Mouse (Mus musculus) layer of hippocampus, postnatal 14 days (tissue): ENCODE data around the gene Olfr213. TPM values are rescaled to one million over a fixed set of nuclear protein-coding genes. Genes with fewer than 3 reads are reported as not detected.
"Not testable (repeated sequence)": the region's sequence is repeated elsewhere in the genome, so short reads cannot be mapped to it uniquely, and the experiment has no call there.

Experiments used
- DNase-seq, 2 experiments: peaks; one replicate each; pipeline ENCODE4 v3.0.0; 2021 to 2022; ENCODE audit warnings: low spot score in 2 of 2, mixed read lengths in 1 of 2
- long read RNA-seq, 2 experiments: library from polyadenylated mRNA; stranded (forward); transcript quantifications; one replicate each; pipeline ENCODE4 v2.0.0; 2021
- total RNA-seq, 2 experiments: library from RNA; stranded (reverse); gene quantifications; 2 replicates each; pipeline ENCODE4 v1.2.3; 2021

The Olfr213 gene
- total RNA-seq: not detected
- long read RNA-seq, experiment 1: 0 reads
- long read RNA-seq, experiment 2: 0 reads

DNA sequence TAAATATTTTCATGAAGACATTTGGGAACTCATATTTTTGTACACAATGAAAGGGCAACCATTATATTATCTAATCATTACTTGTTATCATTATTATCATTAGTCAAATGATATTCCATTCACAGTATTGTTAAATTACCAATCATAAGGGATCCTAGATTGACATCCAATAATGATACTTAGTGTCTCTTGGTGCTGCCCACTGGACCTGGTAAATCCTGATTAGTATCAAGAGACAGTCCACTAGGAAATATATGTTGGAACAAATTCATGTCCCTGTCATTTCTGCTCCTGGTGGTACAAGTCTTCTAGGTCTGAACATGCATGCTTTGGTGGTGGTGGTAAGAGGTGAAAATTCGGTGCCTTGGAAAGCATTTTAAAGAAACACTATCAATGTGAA, at the start of gene Olfr213:
TSS of gene Olfr213 (plus strand) at position 301 of the 400 bp plus-strand sequence.
- no peak for DNase-seq

DNA sequence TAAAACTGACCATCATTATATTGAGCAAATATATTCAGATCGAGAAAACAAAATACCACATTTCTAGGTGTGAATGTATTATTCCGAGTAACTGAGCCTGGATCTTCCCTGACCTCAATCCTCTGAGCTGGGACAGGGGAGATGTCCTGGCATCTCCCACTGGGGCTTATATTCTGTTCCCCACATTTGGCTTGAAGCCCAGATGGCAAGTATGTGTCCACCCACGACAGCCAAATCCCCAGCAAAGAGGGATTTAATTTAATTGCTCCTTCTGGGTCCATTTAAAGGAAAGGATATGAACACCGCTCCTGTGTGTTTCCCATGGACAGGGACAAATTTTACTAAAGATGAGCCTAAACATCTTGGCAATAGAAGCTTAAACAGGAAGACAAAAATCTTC, 49.5 kb upstream of the Olfr213 start, which contains the start of gene Olfr211:
TSS of gene Olfr211 (plus strand) at position 301 of the 400 bp plus-strand sequence.
- no peak for DNase-seq

DNA sequence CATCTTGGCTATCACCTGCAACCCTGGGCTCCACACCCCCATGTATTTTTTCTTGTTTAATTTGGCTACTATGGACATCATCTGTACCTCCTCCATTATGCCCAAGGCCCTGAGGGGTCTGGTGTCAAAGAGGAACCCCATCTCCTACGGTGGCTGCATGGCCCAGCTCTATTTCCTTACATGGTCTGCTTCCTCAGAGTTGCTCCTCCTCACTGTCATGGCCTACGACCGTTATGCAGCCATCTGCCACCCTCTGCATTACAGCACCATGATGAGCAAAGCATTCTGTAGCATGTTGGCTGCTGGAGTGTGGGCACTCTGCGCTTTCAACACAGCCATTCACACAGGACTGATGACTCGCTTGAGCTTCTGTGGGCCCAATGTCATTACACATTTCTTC, 44.5 kb upstream of the Olfr213 start:
- DNase-seq: no peak

DNA sequence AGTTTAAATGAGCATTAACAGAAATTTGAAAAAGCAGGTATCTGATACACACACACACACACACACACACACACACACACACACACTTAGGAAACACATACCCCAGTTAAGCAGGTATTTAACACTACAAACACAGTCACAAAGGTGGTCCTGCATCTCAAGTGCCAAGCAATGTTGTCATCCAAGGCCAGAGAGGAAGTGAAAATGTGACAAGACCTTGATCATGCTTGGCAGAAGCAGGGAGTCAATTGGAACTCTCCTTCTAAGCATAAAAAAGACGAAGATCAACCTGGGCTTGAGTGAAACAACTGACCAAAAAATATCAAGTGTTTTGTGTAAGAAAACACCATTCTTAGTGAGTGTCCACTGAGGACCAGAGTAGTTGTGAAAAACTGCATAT, 42.3 kb upstream of the Olfr213 start:
- no peak for DNase-seq

DNA sequence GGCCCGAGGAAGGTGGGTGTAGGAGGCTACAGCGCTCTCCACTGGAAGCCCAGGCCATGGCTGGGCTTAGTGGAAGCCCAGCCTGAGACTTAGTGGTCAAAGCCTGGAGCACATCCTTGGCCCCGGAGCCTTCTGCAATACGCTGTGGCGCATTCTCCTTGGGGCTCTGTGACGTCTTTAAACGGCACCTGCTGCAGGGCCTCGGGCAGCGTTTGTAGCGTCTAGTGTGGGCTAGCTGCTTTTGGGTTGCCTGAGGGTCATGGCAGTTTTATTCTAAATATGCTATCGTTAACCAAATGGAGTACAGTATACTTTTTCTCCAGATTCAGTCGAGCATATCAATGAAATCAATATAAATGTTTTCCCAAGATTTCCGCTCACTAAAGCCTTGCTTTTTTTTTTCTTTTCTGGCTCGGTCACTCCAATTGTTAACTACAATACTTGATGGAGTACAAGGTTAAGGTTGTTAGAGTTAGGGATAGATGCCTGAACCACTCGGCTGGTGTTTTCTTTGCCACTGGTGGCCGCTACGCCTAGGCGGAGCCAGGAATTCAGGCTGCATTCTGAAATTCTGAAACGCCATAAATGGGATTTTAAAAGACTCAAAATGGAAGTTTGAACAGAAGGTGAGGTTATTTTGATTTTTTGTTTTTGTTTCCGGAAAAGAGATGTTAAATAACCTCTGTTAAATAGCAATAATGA, 31.8 kb upstream of the Olfr213 start, which contains the start of gene Olfr212:
TSS of gene Olfr212 (plus strand) at position 215 of the 702 bp plus-strand sequence.
- DNase-seq: not testable (repeated sequence)

DNA sequence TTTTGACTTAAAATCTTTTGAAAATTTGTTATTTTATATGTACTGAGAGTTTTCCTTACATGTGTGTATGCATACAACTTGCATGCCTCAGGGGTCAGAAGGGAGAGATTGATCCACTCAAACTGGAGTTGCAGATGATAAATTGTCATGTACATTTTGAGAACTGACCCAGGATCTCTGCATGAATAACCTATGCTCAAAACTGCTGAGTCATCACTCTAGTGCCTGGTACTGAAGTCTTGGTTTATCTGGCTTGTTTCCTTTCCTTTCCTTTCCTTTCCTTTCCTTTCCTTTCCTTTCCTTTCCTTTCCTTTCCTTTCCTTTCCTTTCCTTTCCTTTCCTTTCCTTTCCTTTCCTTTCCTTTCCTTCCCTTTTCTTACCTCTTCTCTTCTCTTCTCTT, 23.4 kb upstream of the Olfr213 start:
- no peak for DNase-seq

DNA sequence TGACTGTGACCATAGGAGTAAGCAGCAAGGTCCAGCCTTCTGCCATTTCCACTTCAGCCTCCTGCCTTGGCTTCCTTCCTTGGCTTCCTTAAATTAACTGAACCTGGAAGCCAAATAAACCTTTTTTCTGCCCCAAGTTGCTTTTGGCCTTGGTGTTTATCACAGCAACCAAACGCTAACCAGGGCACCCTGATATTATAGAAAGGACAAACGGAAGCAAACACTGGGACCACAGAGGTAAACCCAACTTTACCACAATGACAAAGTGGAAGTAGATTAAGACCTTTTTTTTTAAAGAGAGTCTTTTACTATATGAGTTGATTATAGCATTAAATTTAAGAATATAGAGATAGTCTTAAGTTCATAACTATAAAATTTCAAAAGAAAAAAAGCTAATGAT, 4.2 kb downstream of the Olfr213 start:
- DNase-seq: no peak

DNA sequence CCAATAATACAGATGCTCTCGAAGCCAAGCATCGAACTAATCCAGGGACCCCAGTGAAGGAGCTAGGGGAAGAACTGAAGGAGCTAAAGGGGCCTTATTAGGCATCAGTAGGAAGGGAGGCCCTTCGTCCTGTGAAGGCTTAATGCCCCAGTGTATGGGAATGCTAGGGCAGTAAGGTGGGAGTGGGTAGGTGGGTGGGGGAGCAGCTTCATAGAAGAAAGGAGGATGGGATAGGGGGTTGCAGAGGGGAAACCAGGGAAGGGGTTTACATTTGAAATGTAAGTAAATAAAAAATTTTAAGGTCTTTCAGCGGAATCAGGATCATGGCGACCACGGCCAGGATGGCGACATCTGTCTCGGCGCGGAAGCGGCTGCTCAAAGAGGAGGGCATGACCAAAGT, 12.6 kb downstream of the Olfr213 start, which contains the start of gene Gm5580:
TSS of gene Gm5580 (plus strand) at position 301 of the 400 bp plus-strand sequence.
- DNase-seq: not testable (repeated sequence)

DNA sequence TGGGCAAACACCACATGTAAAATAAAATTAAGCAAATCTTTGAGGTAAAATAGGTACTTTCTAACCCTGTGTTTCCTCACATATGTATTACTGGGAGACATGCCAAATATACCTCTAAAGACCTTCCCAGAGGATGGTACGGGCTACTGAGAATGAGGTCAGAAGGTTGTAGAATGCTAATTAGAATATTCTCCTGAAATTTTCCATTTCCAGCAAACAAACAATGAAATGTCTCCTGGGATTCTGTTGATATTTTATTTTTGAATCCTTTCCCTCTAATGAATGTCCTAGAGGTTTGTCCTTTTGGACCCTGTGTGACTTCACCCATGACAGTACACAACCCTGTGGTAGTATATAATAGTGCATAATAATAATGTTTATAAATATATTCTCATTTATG, 15.7 kb downstream of the Olfr213 start, which contains the start of gene Olfr214:
TSS of gene Olfr214 (plus strand) at position 301 of the 400 bp plus-strand sequence.
- DNase-seq: no peak

DNA sequence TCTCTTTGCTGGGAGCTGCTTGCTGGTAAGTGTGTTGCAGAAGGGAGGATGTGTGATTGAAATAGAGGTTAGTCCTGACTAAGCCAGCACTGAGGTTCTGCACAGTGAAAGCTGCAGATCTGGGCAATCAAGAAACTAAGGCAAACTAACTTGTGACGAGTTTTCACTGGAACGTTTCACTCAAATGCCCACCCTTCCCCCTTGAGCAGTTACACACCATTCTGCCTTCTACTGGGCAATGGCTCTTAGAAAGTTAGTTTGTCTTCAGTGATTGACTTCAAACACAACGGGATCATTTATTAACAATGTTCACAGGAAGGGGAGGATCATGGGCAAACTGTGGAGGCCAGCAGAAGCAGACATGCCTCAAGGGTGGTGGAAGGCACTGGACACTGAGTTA, 16.7 kb downstream of the Olfr213 start:
- no peak for DNase-seq

DNA sequence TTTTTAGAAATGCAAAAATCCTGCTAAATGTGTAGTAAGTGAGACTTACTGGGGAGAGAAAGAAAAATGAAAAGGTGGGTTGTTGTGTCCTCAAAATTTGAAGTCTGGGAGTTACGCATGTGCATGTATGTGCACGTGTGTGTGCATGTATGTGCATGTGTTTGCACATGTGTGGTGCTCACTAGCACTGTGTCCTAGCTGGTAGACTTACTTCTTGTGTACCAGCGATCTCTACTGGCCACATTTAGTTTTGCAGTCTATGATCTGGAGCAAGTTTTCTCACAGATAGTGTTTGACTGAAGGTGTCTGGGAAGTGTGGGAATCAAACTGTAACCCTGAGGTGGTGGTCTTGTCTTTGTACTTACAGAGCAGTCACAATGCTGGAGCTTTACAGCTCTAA, 31.6 kb downstream of the Olfr213 start:
- peak; percentile 3 to 32 for DNase-seq

DNA sequence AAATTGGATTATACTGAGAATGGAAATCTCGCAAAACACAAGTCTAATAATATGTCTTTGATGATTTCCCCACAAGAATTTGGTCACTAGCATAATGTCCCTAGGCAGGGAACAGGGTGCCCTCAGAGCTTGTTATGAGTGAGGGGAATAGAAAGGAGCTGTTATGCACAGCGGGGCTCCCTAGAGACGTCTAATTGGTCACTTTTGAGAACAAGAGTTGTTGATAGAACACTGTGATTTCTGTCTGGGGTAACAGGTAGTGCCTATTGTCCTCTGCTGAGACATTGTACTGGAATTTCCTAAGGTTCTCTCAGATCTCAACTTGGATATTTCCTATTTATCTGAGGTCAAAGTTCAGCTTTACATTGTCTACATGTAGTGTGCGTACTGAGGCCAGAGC, 45.8 kb downstream of the Olfr213 start, which contains the start of gene Olfr215:
TSS of gene Olfr215 (minus strand) at position 101 of the 400 bp plus-strand sequence.
- no peak for DNase-seq

Other genes with a start within 250 kb of the Olfr213 start
- 10 to 100 TPM; 69.2 to 73.9 TPM for gene March8, start 200.4 kb upstream of the Olfr213 start, total RNA-seq
- gene Alox5, start 77.3 kb upstream of the Olfr213 start, total RNA-seq: 1 to 10 TPM; 6.9 to 7.8 TPM
- not detected for gene Olfr211, start 49.4 kb upstream of the Olfr213 start, total RNA-seq
- gene Olfr212, start 31.9 kb upstream of the Olfr213 start, total RNA-seq: under 1 TPM in 1 of 2 experiments, not detected in 1; 0.16 TPM
- 1 to 10 TPM; 2.9 to 3.0 TPM for gene Gm5580, start 12.7 kb downstream of the Olfr213 start, total RNA-seq
- gene Olfr214, start 15.8 kb downstream of the Olfr213 start, total RNA-seq: not detected
- not detected for gene Olfr215, start 45.7 kb downstream of the Olfr213 start, total RNA-seq
- 10 to 100 TPM; 23.7 to 26.9 TPM for gene Zfp422, start 90.5 kb downstream of the Olfr213 start, total RNA-seq
- 1 to 10 TPM; 2.5 to 4.7 TPM for gene Depp1, start 112.2 kb downstream of the Olfr213 start, total RNA-seq
- 1 to 10 TPM; 3.8 to 4.6 TPM for gene Rassf4, start 135.5 kb downstream of the Olfr213 start, total RNA-seq
- gene Tmem72, start 178.5 kb downstream of the Olfr213 start, total RNA-seq: 1 to 10 TPM in 1 of 2 experiments, under 1 TPM in 1; 0.31 to 9.2 TPM